Mouse (Mus musculus): ENCODE measurements around the gene Tlr6. TPM values are rescaled to one million over a fixed set of nuclear protein-coding genes. Genes with fewer than 3 reads are reported as not detected.

The Tlr6 gene
- polyA plus RNA-seq, 1 experiment, result not detected

DNA sequence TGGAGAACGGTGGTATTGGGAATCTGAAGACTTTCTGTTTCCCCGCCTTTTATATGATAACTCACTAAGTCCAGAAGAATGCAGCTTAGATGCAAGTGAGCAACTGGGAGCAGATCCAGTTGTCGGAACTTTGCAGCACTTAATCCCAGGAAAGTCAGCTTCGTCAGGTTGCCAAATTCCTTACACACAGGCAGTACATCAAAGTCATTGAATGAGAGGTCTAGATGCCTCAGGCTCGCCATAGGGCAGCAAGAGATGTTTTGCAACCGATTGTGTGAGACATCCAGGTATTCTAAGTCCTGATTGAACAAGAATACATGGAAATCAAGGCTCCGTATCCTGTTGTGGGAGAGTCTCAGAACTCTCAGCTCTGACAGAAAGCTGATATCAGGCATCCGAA is 5.0 kb downstream of the Tlr6 start:
- Histone ChIP-seq H3K27ac (ENCODE audit: insufficient read depth, low read depth, low read length) (no peak overlapping the region), H3K4me1 (ENCODE audit: control insufficient read depth, insufficient read depth, low read length) (no peaks in the 10 kb centered on the region), H3K4me3 (ENCODE audit: insufficient read depth, low read depth, low read length) (no peak overlapping the region)
- WGBS, result 87% methylated on average over 8 of the region's 8 CpGs
- TF ChIP-seq CTCF (IDR thresholded peaks at IDR 0.05; ENCODE audit: insufficient read depth, low read depth, low read length) (no peak), POLR2A (IDR thresholded peaks at IDR 0.05; ENCODE audit: insufficient read depth, low read depth, low read length) (no peak)

DNA sequence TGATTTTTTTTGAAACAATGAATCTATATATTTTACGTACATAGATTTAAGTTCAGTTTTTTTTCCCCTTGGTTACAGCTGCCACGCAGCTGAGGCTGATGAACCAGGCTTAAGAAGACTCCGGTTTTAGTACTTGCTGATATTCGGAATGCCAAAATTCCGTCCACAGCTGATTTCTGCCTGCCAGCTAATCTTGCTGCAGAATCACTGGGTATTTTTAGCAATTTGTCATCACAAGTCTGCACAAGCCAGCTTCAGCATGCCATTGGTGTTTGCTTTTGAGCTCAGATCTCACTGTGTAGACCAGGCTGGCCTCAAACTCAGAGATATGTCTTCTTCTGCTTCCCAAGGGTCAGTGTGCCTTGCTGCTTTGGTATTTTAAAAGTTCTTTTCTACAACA is 8.4 kb downstream of the Tlr6 start:
- no peak overlapping the region for H3K27ac ChIP-seq (ENCODE audit: insufficient read depth, low read depth, low read length)
- H3K4me1 ChIP-seq (ENCODE audit: control insufficient read depth, insufficient read depth, low read length), result peaks cover 4% of the 10 kb centered on the region; the same call in 1 of the 2 replicates
- TF ChIP-seq POLR2A (IDR thresholded peaks at IDR 0.05; ENCODE audit: insufficient read depth, low read depth, low read length), result no peak
- TF ChIP-seq CTCF (IDR thresholded peaks at IDR 0.05; ENCODE audit: insufficient read depth, low read depth, low read length), result no peak
- H3K4me3 ChIP-seq (ENCODE audit: insufficient read depth, low read depth, low read length), result no peak overlapping the region
- WGBS, result 68% methylated on average over 5 of the region's 5 CpGs

DNA sequence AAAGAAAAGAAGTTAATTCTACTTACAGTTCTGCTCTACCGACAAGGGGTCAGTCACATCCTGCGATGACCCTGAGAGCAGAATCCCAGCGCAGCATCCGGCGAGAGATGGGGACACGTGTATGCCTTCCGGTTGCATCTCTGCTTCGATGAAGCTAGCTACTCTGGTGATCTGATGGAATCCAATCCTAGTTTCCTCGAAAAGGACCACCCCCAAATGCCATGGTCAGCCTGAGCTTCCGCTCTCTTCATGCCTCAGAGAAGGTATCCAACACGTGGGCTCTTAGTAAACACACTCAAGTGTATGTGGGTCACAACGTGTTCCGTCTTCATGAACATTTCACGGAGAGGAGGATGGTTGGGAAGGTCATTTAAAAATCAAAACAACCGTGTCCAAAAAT is 27.1 kb downstream of the Tlr6 start:
- Histone ChIP-seq H3K4me1 (ENCODE audit: control insufficient read depth, insufficient read depth, low read length) (no peaks in the 10 kb centered on the region), H3K4me3 (ENCODE audit: insufficient read depth, low read depth, low read length) (no peak overlapping the region), H3K27ac (ENCODE audit: insufficient read depth, low read depth, low read length) (no peak overlapping the region)
- WGBS, result 91% methylated on average over 15 of the region's 15 CpGs
- TF ChIP-seq CTCF (IDR thresholded peaks at IDR 0.05; ENCODE audit: insufficient read depth, low read depth, low read length), result no peak

DNA sequence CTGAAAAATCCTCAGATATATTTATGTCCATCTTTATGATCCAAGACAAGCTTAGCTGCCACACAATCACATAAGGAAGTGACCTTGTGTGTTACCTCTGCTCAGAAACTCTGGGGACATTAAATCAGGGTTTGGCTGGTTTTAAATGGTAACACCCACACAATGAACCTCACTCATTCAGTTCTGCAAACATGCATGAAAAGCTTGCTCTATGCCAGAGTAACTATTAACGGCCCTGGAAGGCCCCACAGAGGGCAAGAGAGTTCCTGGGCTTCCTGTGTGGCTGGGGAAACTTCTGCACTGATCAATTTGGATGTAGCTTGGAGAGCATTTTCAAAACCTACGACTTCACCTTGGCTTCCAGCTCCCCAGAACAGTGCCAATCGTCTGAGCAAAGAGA is 27.7 kb downstream of the Tlr6 start:
- Histone ChIP-seq H3K27ac (ENCODE audit: insufficient read depth, low read depth, low read length) (no peak overlapping the region), H3K4me1 (ENCODE audit: control insufficient read depth, insufficient read depth, low read length) (no peaks in the 10 kb centered on the region), H3K4me3 (ENCODE audit: insufficient read depth, low read depth, low read length) (no peak overlapping the region)
- TF ChIP-seq POLR2A (IDR thresholded peaks at IDR 0.05; ENCODE audit: insufficient read depth, low read depth, low read length) (no peak), CTCF (IDR thresholded peaks at IDR 0.05; ENCODE audit: insufficient read depth, low read depth, low read length) (no peak)
- WGBS, result 61% methylated on average over 3 of the region's 3 CpGs

DNA sequence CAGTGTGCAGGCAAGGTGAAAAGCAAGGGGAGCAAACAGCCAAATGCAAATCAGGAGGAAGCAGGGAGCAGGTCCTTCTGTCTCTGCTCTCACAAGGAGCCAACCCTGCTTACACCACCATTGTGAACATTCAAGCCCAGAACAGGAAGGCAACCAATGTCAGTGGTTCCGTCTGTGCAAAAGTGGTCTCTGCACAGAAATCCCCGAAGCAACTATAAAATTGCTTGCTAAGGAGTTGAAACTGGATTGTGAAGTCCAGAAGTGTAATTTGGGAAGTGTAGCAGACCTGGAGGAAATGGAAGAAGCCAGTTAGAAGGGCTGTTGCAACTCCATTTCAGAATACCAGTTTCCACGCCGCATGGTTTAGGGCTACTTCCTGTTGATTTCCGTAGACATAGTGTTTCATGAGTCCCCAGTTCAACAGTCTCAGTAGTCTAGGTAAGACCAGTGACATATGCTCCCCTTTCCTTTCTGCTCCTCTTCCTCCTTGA is 37.0 kb downstream of the Tlr6 start:
- Histone ChIP-seq H3K4me1 (ENCODE audit: control insufficient read depth, insufficient read depth, low read length) (no peaks in the 10 kb centered on the region), H3K4me3 (ENCODE audit: insufficient read depth, low read depth, low read length) (no peak overlapping the region), H3K27ac (ENCODE audit: insufficient read depth, low read depth, low read length) (no peak overlapping the region)
- 93% methylated on average over 5 of the region's 5 CpGs for WGBS
- TF ChIP-seq CTCF (IDR thresholded peaks at IDR 0.05; ENCODE audit: insufficient read depth, low read depth, low read length) (no peak), POLR2A (IDR thresholded peaks at IDR 0.05; ENCODE audit: insufficient read depth, low read depth, low read length) (no peak)

DNA sequence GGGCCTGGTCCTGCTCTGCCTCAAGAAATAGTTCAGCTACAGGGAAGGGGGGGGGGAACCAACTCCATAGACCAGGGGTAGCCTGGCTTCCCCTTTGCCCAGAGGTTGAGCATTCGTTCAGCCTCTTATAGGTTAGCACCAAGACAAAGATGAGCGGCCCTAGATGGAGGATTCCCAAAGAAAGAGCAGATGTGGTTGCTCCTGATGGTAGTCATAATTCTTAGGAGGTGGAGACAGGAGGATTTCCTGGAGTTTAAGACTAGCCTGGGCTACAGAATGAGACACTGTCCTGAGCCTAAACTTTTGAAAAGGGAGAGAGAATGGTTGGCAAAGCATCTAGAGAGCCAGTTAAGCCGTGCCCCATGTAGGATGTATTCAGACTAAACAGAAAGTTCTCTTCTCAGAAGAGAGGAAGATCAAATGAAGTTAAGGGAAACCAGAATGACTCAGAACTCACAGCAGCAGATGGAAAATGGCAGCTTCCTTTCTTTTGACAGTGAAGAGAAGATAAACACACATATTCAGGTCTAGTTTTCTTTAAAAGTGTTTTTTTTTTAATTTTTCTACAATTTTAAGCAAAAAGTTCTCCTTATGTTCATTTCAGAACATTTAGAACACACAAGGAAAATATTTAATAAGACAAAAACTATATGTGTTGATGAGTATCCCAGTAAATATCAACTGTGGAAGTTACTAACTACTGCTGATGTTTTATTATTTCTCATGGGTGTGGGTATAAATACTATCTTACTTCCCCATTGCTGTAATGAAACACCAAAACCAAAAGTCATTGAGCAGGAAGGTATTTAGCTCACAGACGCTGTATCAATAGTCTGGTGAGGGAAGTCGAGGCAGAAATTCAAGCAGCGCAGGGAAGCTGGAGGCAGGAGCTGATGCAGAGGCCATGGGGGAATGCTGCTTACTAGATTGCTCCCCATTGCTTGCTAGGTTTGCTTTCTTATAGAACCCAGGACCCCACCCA is 41.0 kb downstream of the Tlr6 start:
- H3K4me1 ChIP-seq (ENCODE audit: control insufficient read depth, insufficient read depth, low read length), result no peaks in the 10 kb centered on the region
- 94% methylated on average over 6 of the region's 6 CpGs for WGBS
- H3K27ac ChIP-seq (ENCODE audit: insufficient read depth, low read depth, low read length), result no peak overlapping the region
- no peak for TF ChIP-seq CTCF (IDR thresholded peaks at IDR 0.05; ENCODE audit: insufficient read depth, low read depth, low read length)
- no peak for TF ChIP-seq POLR2A (IDR thresholded peaks at IDR 0.05; ENCODE audit: insufficient read depth, low read depth, low read length)
- no peak overlapping the region for H3K4me3 ChIP-seq (ENCODE audit: insufficient read depth, low read depth, low read length)

DNA sequence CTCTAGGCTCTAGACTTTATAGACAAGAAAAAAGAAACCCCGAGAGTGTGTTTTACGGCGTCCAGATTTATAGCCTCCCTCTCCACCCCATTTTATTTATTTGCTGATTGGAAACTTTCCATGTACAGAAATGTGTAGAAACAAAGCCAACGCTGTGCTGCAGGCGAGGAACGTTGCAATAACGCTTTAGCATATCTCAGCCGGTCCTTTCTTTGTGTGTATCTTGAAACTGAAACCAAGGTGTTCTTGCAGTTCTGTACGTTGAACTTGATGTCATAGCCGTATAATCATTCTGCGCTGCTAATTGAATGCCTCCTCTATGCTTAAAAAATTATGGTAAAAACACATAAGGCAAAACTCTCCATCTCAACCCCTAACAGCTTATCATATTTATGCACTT is 42.2 kb downstream of the Tlr6 start:
- 95% methylated on average over 11 of the region's 11 CpGs for WGBS
- no peak overlapping the region for H3K27ac ChIP-seq (ENCODE audit: insufficient read depth, low read depth, low read length)
- no peak overlapping the region for H3K4me3 ChIP-seq (ENCODE audit: insufficient read depth, low read depth, low read length)
- no peaks in the 10 kb centered on the region for H3K4me1 ChIP-seq (ENCODE audit: control insufficient read depth, insufficient read depth, low read length)
- TF ChIP-seq CTCF (IDR thresholded peaks at IDR 0.05; ENCODE audit: insufficient read depth, low read depth, low read length) (no peak), POLR2A (IDR thresholded peaks at IDR 0.05; ENCODE audit: insufficient read depth, low read depth, low read length) (no peak)

DNA sequence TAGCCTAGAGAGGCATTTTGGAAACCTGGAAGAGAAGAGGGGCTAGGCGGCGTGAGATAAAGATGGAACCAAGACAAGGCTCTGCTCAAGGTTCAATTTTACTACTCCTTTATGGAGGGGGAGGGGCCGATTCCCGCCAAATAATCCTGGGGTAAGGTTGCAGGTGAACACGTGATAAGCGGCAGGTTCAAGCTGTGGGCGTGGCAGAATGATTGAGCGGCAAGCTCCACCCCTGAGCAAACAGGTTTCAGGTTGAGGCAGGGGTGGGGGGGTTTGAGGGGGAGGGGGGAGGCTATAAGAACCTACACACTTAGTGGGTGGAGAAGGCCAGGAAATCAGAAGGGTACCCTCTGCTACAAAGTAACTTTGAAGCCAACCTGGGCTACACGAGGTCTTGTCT is 42.7 kb downstream of the Tlr6 start:
- no peaks in the 10 kb centered on the region for H3K4me1 ChIP-seq (ENCODE audit: control insufficient read depth, insufficient read depth, low read length)
- WGBS, result 96% methylated on average over 9 of the region's 9 CpGs
- TF ChIP-seq POLR2A (IDR thresholded peaks at IDR 0.05; ENCODE audit: insufficient read depth, low read depth, low read length) (no peak), CTCF (IDR thresholded peaks at IDR 0.05; ENCODE audit: insufficient read depth, low read depth, low read length) (no peak)
- H3K4me3 ChIP-seq (ENCODE audit: insufficient read depth, low read depth, low read length), result no peak overlapping the region
- H3K27ac ChIP-seq (ENCODE audit: insufficient read depth, low read depth, low read length), result no peak overlapping the region

DNA sequence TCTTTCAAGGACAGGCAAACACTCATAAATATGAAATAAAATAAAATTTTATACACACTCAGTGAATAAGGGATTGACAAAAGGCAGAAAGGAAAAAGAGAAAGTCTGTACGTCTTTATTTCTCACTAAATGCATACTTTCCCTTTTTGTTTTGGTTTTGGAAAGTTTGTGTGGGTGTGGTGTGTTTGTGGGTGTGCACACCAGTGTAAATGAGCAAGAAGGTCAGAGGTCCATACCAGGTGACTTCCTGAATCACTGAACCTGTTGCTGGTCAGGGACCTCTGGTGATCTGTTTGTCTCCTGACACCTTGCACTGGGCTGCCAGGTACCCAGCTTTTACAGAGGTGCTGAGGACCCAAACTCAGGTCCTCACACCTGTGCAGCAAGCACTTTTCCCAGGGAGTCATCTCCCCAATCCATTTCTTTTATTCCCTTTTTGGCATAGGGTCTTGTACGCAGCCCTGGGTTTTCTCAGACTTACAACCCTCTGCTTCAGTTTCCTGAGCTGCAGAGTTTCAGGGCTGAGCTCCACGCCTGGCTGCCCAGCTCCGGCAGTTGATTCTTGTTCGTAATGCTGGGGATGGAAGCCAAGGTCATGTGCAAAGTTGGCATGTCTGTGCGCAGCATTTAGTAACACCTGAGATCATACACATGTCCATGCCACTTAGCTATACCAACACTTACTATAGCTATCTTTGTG is 51.2 kb downstream of the Tlr6 start:
- WGBS, result 92% methylated on average over 6 of the region's 6 CpGs
- no peak overlapping the region for H3K27ac ChIP-seq (ENCODE audit: insufficient read depth, low read depth, low read length)
- H3K4me1 ChIP-seq (ENCODE audit: control insufficient read depth, insufficient read depth, low read length), result no peaks in the 10 kb centered on the region
- no peak overlapping the region for H3K4me3 ChIP-seq (ENCODE audit: insufficient read depth, low read depth, low read length)
- TF ChIP-seq POLR2A (IDR thresholded peaks at IDR 0.05; ENCODE audit: insufficient read depth, low read depth, low read length) (no peak), CTCF (IDR thresholded peaks at IDR 0.05; ENCODE audit: insufficient read depth, low read depth, low read length) (no peak)

All from olfactory bulb, adult 2 months (tissue).